Mouse (Mus musculus) central nervous system, embryonic 18 days (tissue): Measurements from ENCODE around the gene Olfr1453. TPM values are rescaled to one million over a fixed set of nuclear protein-coding genes. Genes with fewer than 3 reads are reported as not detected.

Source experiments
- polyA plus RNA-seq: library from polyadenylated mRNA; depleted of rRNA; stranded (reverse); fragments of >200 nt; gene quantifications from 2 replicates; pipeline ENCODE4 v1.2.3, GENCODE M21; 2012; rRNA removed

The Olfr1453 gene
- not detected in 2 replicates for polyA plus RNA-seq

DNA sequence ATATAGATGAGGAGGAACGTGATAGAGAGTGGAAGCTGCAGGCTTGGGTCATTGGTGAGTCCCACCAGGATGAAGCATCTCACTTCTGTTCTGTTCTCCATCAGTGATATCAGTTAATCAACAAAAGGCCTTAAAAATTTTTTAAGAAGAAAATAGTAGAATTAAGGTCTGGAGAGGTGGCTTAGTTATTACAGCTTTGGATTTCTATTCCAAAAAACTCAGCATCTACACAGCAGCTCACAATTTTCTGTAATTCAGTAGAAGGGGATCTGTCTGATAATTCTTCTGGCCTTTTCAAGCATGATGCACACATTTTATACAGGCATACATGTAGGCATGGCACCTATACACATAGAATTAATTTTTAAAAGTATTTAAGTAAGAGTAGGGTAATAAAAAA lies at the start of gene Olfr1453:
TSS of gene Olfr1453 (minus strand) at position 101 of the 400 bp plus-strand sequence.

DNA sequence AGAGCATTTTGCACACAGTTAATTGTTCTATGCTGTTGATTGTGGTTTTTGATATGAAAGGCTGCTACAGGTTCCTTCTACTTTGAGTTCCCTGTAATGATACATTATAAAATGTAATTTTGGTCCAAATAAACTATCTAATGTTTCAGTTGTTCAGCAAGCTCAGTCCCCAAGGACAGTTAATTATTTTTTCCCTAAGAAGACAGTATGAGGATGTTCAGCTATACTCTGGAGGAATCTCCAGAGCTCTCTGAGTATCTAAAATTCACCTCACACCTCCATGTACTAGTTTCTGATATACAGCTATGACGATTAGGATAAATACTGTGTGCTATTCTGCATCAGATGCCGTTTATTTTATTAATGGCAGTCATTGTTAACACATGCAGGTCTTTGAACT lies 32.2 kb upstream of the Olfr1453 start, which contains the start of gene Olfr1454:
TSS of gene Olfr1454 (plus strand) at position 301 of the 400 bp plus-strand sequence.

DNA sequence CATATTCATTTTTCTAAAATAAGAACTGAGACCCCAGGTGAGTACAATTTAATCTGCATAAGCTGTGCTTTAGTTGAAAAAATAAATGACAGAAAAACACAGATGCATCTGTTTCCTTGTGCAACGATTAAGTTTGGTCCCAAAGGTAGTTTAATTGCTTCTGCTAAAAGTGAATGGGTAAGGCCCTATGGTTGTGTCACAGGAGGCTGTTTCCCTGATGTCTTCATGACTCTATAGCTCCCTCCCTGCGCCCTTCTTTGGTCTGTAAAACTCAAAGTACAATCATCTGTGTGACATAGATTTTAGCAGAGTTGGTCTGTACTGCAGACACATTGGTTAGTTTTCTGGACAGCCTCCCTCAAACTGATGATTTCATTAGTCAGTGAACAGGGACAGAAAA lies 33.4 kb downstream of the Olfr1453 start, which contains the start of gene Olfr1451:
TSS of gene Olfr1451 (plus strand) at position 301 of the 400 bp plus-strand sequence.

Other genes with a start within 250 kb of the Olfr1453 start
- gene Zfp91, start 232.2 kb downstream of the Olfr1453 start, polyA plus RNA-seq = 34.7 and 36.6 TPM in 2 replicates
- 1.1 TPM in 2 replicates for gene Lpxn, start 232.1 kb downstream of the Olfr1453 start, polyA plus RNA-seq
- not detected in 2 replicates for gene Gm5244, start 181.6 kb downstream of the Olfr1453 start, polyA plus RNA-seq
- gene Olfr1444, start 171.0 kb downstream of the Olfr1453 start, polyA plus RNA-seq = not detected in 2 replicates
- gene Olfr1445, start 144.5 kb downstream of the Olfr1453 start, polyA plus RNA-seq = not detected in 2 replicates
- not detected in 2 replicates for gene Olfr1446, start 134.8 kb downstream of the Olfr1453 start, polyA plus RNA-seq
- gene Olfr1447, start 124.6 kb downstream of the Olfr1453 start, polyA plus RNA-seq = not detected in 2 replicates
- gene Olfr1448, start 103.9 kb downstream of the Olfr1453 start, polyA plus RNA-seq = not detected in 2 replicates
- not detected in 2 replicates for gene Olfr1449, start 97.5 kb downstream of the Olfr1453 start, polyA plus RNA-seq
- gene Olfr1450, start 78.1 kb downstream of the Olfr1453 start, polyA plus RNA-seq = not detected in 2 replicates
- not detected in 2 replicates for gene Olfr1451, start 33.3 kb downstream of the Olfr1453 start, polyA plus RNA-seq
- gene Olfr1454, start 32.3 kb upstream of the Olfr1453 start, polyA plus RNA-seq = not detected in 2 replicates
- gene Olfr1457, start 69.6 kb upstream of the Olfr1453 start, polyA plus RNA-seq = not detected in 2 replicates
- not detected in 2 replicates for gene Olfr1458, start 78.4 kb upstream of the Olfr1453 start, polyA plus RNA-seq
- not detected in 2 replicates for gene Olfr1459, start 121.2 kb upstream of the Olfr1453 start, polyA plus RNA-seq
- gene Olfr1461, start 134.7 kb upstream of the Olfr1453 start, polyA plus RNA-seq = not detected in 2 replicates
- gene Olfr1462, start 157.4 kb upstream of the Olfr1453 start, polyA plus RNA-seq = not detected in 2 replicates
- not detected in 2 replicates for gene Olfr1463, start 203.0 kb upstream of the Olfr1453 start, polyA plus RNA-seq